Mouse (Mus musculus) colon, adult 2 months (tissue): ENCODE measurements around the gene Taok1. TPM values are rescaled to one million over a fixed set of nuclear protein-coding genes. Genes with fewer than 3 reads are reported as not detected.

Source experiments
- polyA plus RNA-seq: library from polyadenylated mRNA; depleted of rRNA; stranded (reverse); fragments of >200 nt; gene quantifications from 2 replicates; pipeline ENCODE4 v1.2.3, GENCODE M21; 2012; rRNA removed

Gene Taok1
- polyA plus RNA-seq = 2.3 and 2.4 TPM in 2 replicates

DNA sequence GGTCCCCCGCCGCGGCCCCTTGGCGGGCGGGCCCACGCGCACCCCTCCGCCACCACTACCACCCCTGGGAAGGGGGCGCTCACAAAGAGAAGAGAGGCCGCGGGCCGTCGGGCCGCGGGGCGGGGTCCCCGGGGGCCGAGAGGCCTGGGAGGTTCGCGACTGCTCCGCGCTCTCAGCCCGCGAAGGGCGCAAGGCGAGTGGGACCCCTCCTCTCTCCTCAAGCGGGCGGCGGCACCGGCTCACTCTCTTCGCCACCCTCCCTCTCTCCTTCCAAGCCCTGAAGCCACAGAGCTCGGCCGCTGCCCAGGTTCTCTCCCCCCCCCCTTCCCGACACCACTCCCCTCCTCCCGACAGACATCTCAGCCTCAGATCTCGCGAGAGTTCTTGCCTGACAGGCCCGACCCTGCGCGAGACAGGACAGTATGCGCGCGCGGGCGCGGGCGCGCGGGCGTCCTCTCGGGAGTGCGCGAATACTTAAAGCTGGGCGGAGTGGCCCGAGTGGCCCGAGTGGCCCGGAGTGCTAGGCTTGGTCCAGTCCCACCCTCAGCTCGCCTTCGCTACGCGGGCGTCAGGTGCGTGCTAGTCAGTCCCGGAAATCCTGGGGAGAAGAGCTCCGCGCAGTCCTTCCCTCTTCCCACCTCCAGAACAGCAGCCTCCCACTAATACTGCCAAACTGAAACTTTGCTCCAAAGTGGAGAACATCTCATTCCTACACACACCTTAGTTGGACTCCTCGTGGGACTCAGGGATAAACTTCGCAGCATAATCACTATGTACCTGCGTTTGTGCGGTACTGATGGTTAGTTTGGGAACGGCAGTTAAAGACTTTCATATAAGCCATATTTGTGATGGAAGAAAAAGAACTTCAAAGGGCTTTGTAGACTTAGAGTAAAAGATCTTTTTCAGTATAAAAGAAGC lies at the start of gene Taok1:
TSS of gene Taok1 (minus strand) at position 278 of the 918 bp plus-strand sequence.

DNA sequence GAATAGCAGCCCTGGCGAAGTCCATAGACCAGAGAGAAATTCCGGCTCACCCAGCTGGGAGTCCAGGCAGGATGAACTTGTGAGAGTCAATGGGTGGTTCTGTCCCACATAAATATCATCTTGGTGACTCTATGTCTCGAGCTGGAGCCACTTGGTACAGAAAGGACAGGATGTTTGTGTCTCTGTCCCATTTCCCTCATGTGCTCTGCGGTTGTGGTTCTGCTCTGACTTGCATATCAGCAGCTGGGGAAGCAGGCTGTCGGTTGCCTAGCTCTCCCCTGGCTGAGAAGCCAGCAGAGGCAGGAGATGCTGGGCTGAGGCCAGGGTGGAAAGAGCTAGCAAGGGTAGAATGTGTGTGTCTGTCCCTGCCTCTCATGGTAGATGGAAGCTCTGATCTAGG lies 88.6 kb downstream of the Taok1 start, which contains the start of gene Gm10392:
TSS of gene Gm10392 (minus strand) at position 156 of the 400 bp plus-strand sequence.

GRCm38 (mm10) chr11:77515637-77516552 lies 91.7 kb downstream of the Taok1 start, which contains the start of gene Trp53i13:
Trp53i13 (minus strand) TSS chr11:77515980.

DNA sequence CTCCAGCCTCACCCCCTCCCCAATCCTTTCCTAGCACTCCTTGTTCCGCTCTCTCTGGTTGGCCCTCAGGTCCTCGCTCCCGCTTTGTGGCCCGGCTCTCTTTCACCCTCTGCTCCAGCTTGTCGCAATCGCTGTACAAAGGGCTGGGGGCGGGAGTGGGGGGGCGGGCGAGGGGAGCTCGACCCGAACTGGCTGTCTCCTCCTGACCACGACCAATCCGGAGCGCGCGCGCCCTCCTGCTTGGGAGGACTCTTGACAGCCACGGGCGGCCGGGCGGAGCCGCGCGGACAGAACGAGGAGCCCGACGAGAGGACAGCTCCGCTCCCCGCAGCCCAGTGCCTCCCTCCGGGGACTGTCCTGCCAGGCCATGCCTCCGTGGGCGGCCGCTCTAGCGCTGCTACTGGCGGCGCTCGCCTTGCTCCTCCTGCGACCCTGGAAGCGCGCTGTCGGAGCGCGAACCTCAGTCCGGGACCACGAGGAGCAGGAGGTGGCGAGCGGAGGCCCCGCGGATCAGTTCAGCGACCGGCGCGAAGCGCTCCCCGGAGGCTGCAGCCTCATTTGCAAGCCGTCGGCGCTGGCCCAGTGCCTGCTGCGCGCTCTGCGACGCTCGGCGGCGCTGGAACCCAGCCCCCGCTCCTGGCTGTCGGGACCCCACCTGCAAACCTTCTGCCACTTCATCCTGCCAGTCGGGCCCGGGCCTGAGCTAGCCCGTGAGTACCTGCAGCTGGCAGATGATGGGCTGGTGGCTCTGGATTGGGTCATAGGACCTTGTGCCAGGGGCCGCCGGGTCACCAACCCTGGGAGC lies 92.6 kb downstream of the Taok1 start, which contains the start of gene Abhd15:
TSS of gene Abhd15 (plus strand) at position 290 of the 805 bp plus-strand sequence.

DNA sequence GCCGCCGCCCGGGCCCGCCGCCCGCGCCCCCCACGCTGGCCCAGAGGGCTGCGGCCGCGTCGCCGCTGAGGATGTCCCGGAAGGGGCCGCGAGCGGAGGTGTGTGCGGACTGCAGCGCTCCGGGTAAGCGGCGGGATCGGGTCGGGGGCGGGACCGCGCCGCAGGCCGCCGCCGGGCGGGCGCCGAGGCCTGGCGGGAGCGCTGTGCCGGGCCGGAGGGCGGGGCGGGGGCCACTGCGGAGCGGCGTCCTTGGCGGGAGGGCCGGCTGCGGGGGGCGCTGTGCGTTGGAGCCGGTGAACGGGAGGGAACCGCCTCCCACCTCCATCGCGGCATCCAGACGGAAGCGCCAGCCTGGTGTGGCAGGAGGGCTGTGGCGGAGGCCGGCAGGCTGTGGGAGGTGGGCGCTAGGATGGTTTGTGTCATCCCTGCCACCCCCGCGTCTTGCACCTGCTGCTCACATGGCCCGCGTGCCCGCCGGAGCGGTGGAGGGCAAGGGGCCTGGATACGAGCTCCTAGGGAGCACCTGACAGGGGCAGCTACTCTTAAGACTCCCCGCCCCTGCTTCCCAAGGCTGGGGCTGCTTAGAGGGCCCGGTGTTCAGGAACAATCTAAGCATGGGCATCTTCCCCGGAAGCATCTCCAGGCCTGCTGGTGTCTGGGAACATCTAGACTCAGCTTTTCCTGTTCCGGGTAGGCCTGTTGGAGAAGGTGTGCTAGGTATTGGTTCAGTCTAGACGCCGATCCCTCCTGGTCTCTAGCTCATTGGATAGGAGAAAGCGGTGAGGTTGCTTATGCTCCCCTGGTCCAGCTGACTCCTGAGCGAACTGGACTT lies 113.9 kb downstream of the Taok1 start, which contains the start of gene Git1:
TSS of gene Git1 (plus strand) at position 51 of the 832 bp plus-strand sequence.

DNA sequence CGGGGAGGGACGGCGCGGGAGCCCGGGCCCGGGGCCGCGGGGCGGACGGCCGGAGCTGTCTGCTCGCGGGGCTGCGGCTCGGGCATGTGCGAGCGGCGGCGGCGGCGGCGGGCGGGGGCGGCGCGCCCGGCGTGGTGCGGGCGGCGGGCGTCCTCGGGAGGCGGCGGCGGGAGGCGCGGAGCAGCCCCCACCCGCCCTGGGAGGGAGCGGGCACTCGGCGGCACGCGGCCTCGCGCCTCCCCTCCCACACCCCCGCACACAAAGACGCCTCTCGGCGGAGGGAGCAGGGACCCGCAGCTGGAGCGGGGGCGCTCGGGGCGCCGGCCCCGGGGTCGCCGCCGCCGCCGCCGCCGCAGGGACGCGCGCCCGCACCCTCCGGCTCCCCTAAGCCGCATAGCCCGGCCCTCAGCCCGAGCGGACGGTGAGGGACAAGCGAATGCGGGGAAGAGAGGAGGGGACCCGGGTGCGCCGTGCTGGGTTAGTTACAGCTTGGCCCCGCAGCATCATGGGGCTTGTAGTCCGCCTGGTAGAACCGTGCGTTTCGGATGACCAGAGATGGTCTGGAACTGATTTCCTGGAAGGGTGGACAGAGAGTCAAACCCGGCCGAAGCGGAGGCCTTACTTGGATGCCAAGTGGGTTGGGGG lies 117.9 kb downstream of the Taok1 start, which contains the start of gene Ankrd13b:
TSS of gene Ankrd13b (minus strand) at position 88 of the 645 bp plus-strand sequence.

Other genes starting within 250 kb of the Taok1 start
- 1.3 and 1.6 TPM in 2 replicates for gene Coro6, start 145.4 kb downstream of the Taok1 start, polyA plus RNA-seq
- gene Ankrd13b, start 118.1 kb downstream of the Taok1 start, polyA plus RNA-seq = 36.9 and 37.0 TPM in 2 replicates
- gene Git1, start 114.3 kb downstream of the Taok1 start, polyA plus RNA-seq = 84.9 and 92.0 TPM in 2 replicates
- 2.2 and 2.5 TPM in 2 replicates for gene Abhd15, start 92.7 kb downstream of the Taok1 start, polyA plus RNA-seq
- 24.3 and 28.4 TPM in 2 replicates for gene Trp53i13, start 91.8 kb downstream of the Taok1 start, polyA plus RNA-seq
- gene Gm10392, start 88.6 kb downstream of the Taok1 start, polyA plus RNA-seq = not detected in 2 replicates
- 10.1 and 12.6 TPM in 2 replicates for gene Nufip2, start 78.3 kb upstream of the Taok1 start, polyA plus RNA-seq
- gene Cryba1, start 117.5 kb upstream of the Taok1 start, polyA plus RNA-seq = not detected in 2 replicates
- 109 and 119 TPM in 2 replicates for gene Myo18a, start 155.4 kb upstream of the Taok1 start, polyA plus RNA-seq
- not detected in 2 replicates for gene Gm10277, start 179.9 kb upstream of the Taok1 start, polyA plus RNA-seq